Mouse (Mus musculus) E14TG2a.4 (cell line): ENCODE measurements at regions not wholly inside any gene's neighbourhood (a gene's known extent, or its start where the extent isn't known, plus 50 kb on each side); places are given as distances from the start of the nearest gene placed in this dataset.

ENCODE experiments used
- CTCF ChIP-seq: conservative IDR thresholded peaks from 2 replicates; pipeline ENCODE4 v1.5.1; 2014; ENCODE audit warnings: low read length
- NANOG ChIP-seq: IDR thresholded peaks from 2 replicates; pipeline ENCODE4 v1.6.1; 2014; ENCODE audit warnings: borderline replicate concordance, low read length, mixed read lengths
- POU5F1 ChIP-seq: IDR thresholded peaks from 2 replicates; pipeline ENCODE4 v1.6.1; 2014; ENCODE audit warnings: low read length, borderline replicate concordance

DNA sequence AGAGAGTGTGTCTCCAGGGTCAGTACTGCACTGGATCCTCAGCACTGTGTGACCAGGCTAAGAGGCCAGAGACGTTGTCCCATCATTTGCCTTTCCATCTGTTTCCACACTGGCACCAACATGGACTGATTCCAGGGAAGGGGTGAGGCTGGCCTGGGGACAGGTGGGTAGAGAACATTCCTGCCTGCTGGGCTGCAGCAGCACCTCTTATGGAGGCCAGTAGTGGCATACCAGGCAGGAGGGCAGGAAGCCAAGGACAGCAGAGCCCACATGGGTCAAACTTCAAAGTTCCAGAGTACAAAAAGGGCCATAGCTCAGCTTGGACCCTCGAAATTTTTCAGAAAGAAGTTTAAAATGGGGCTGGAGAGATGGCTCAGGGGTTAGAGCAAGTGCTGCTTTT, 115.4 kb upstream of the Ercc6l2 start:
- no peak for TF ChIP-seq CTCF
- TF ChIP-seq POU5F1 = no peak
- no peak for TF ChIP-seq NANOG
